In the genomic region with DNA sequence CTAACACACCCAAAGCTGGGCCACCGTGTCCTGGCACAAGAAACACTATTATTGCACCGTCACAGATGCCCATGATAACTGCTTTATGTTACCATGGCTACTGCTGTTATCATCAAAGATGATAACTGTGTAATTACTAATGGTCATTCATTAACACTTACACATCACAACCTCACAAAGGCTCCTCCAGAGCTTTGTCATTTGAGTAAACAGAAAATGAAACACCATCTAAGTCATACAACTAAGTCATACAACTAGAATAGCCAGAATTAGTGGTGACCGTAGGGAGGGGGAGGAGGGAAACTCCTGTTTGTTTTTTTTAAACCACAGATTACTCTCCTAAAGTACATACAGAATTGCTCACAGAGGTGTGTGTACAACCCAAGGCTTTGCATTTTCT, we compare ENCODE assay signal across 26 mouse cellular contexts.
"Had no signal": no experiment of that assay in that cellular context is flagged by ENCODE, and none has a peak within 500 bp of the region (broad histone marks: within the 10 kb centered on the region; RNA-seq: fewer than 3 reads in every experiment).

No protein-coding gene starts in this region.

- H3K36me3 ChIP-seq: heart, embryonic 13.5 days; heart, embryonic 15.5 days; hindbrain, embryonic 10.5 days; hindbrain, embryonic 12.5 days; intestine, embryonic 15.5 days; limb, embryonic 10.5 days; limb, embryonic 12.5 days; liver, embryonic 13.5 days had no signal

- ATAC-seq: hindbrain, embryonic 16.5 days; inflammation-experienced regulatory T-cells, adult 6 months; intestine, embryonic 15.5 days; intestine, postnatal 0 days had no signal

- DNase-seq: gastrocnemius, postnatal 25 days; heart, adult 2 months; heart, postnatal 14 days; heart, postnatal 4 days; kidney, adult 18-20 months; kidney, adult 8-10 months; kidney, postnatal 10 days; kidney, postnatal 25 days; kidney, postnatal 4 days; liver; liver, embryonic 13.5 days had no signal

- H3K27me3 ChIP-seq: heart, embryonic 13.5 days; heart, embryonic 15.5 days; hindbrain, embryonic 12.5 days; intestine, embryonic 15.5 days; limb, embryonic 12.5 days; liver, embryonic 13.5 days had no signal

- H3K9me3 ChIP-seq: heart, embryonic 13.5 days; heart, embryonic 15.5 days; hindbrain, embryonic 10.5 days; hindbrain, embryonic 12.5 days; intestine, embryonic 15.5 days; limb, embryonic 10.5 days; limb, embryonic 12.5 days; liver, embryonic 13.5 days had no signal

- H3K4me2 ChIP-seq: heart, embryonic 11.5 days; heart, embryonic 13.5 days; heart, embryonic 15.5 days; hindbrain, embryonic 12.5 days; hindbrain, embryonic 14.5 days; intestine, embryonic 15.5 days; limb, embryonic 12.5 days; liver, embryonic 11.5 days; liver, embryonic 13.5 days had no signal

- H3K4me1 ChIP-seq: heart, embryonic 13.5 days; heart, embryonic 15.5 days; hindbrain, embryonic 10.5 days; hindbrain, embryonic 12.5 days; intestine, embryonic 15.5 days; limb, embryonic 10.5 days; limb, embryonic 12.5 days; liver, embryonic 13.5 days had no signal

- H3K4me3 ChIP-seq: heart, adult 2 months; heart, embryonic 13.5 days; heart, embryonic 15.5 days; hindbrain, embryonic 10.5 days; hindbrain, embryonic 12.5 days; intestine, embryonic 15.5 days; layer of hippocampus, adult 2 months; left cerebral cortex, adult 2 months; limb, embryonic 10.5 days; limb, embryonic 12.5 days; liver, embryonic 13.5 days had no signal

- H3K9ac ChIP-seq: heart, embryonic 13.5 days; heart, embryonic 15.5 days; hindbrain, embryonic 12.5 days; hindbrain, embryonic 14.5 days; intestine, embryonic 15.5 days; limb, embryonic 12.5 days; liver, embryonic 13.5 days had no signal

- H3K27ac ChIP-seq: heart, adult 2 months; heart, embryonic 13.5 days; heart, embryonic 15.5 days; hindbrain, embryonic 10.5 days; hindbrain, embryonic 12.5 days; hindbrain, embryonic 14.5 days; intestine, embryonic 15.5 days; layer of hippocampus, adult 2 months; left cerebral cortex, adult 2 months; limb, embryonic 10.5 days; limb, embryonic 12.5 days; liver, embryonic 13.5 days had no signal
